Mouse (Mus musculus) right cerebral cortex, adult 2 months (tissue): ENCODE data around the gene Gm21976.

Experiments used
- DNase-seq, 2 experiments: peaks; one replicate each; pipeline ENCODE4 v3.0.0; 2021 to 2022; ENCODE audit warnings: low spot score in 2 of 2

The Gm21976 gene

GRCm38 (mm10) chr13:98354090-98354801, 74.6 kb downstream of the Gm21976 start, which contains the start of gene Foxd1:
Gene Foxd1, plus strand, starts transcription at chr13:98354242.
- no peak for DNase-seq

DNA sequence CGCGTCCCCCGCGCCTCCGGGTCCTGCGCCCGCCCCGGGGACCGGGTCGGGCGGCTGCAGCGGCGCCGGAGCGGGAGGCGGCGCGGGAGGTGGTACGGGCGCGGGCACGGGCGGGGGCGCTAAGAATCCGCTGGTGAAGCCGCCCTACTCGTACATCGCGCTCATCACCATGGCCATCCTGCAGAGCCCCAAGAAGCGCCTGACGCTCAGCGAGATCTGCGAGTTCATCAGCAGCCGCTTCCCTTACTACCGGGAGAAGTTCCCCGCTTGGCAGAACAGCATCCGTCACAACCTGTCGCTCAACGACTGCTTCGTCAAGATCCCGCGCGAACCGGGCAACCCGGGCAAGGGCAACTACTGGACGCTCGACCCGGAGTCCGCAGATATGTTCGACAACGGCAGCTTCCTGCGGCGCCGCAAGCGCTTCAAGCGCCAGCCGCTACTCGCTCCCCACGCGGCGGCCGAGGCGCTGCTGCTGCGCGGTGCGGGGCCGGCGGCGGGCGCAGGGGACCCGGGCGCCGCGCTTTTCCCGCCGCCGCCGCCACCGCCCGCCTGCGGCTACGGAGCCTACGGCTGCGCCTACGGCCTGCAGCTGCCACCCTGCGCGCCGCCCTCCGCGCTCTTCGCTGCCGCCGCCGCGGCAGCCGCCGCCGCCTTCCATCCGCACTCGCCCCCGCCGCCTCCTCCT, 75.3 kb downstream of the Gm21976 start:
- no peak for DNase-seq

DNA sequence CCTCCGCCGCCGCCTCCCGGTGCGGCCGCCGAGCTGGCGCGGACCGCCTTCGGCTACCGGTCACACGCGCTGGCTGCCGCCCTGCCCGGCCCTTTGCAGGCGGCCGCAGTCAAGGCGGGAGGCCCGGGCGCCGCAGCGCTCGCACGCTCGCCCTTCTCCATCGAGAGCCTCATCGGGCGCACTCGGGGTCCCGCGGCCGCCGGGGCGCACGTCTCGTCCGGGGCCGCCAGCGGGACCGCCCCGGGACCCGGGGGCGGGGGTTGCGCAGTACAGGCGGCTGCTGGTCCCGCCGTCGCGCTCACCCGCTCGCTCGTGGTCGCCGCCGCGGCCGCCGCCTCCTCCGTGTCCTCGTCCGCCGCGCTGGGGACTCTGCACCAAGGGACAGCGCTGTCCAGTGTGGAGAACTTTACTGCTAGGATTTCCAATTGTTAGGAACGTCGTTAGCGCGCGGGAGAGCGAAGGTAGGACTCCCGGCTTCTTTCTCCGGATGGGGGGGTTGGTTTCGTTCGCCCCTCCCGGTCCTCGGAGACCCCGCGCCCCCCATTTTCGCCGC, 75.9 kb downstream of the Gm21976 start:
- DNase-seq = no peak

GRCm38 (mm10) chr13:98356176-98356972, 76.7 kb downstream of the Gm21976 start:
- DNase-seq = no peak
